Mouse (Mus musculus) layer of hippocampus, adult 2 months (tissue): ENCODE data around the gene Sgms1. TPM values are rescaled to one million over a fixed set of nuclear protein-coding genes. Genes with fewer than 3 reads are reported as not detected.
A peak's percentile ranks its signal among the peaks of the same experiment; 100 is the strongest.

Source experiments
- DNase-seq, 2 experiments: peaks; one replicate each; pipeline ENCODE4 v3.0.0; 2022; ENCODE audit warnings: low spot score in 2 of 2
- H3K27ac ChIP-seq: fragments of 200-600 bp; 2 replicates; pipeline ENCODE4 v1.8.1; 2022
- H3K4me3 ChIP-seq: fragments of 200-600 bp; 2 replicates; pipeline ENCODE4 v1.8.1; 2022; ENCODE audit warnings: mild to moderate bottlenecking
- CTCF ChIP-seq: fragments of 200-600 bp; conservative IDR thresholded peaks from 2 replicates; pipeline ENCODE4 v1.8.1; 2022; ENCODE audit warnings: antibody characterized with exemption, mild to moderate bottlenecking, moderate library complexity
- total RNA-seq, 2 experiments: library from RNA; stranded (reverse); gene quantifications; 2 replicates each; pipeline ENCODE4 v1.2.3; 2021

The Sgms1 gene
- total RNA-seq, 2 experiments from 2014 or later: 53.9 to 59.6 TPM

- H3K4me3 ChIP-seq: no peak overlapping the region
- no peak for DNase-seq
- no peak for TF ChIP-seq CTCF
- peak overlapping the region; percentile 63; the same call in 1 of the 2 replicates for H3K27ac ChIP-seq
Measured at GRCm38 (mm10) chr19:32272475-32273260, 116.8 kb downstream of the Sgms1 start.

GRCm38 (mm10) chr19:32271455-32272200 lies 117.9 kb downstream of the Sgms1 start:
- Histone ChIP-seq H3K4me3 (no peak overlapping the region), H3K27ac (peak overlapping the region; percentile 63; the same call in 1 of the 2 replicates)
- TF ChIP-seq CTCF: no peak
- no peak for DNase-seq

- no peak for TF ChIP-seq CTCF
- H3K4me3 ChIP-seq: no peak overlapping the region
- H3K27ac ChIP-seq: peak overlapping the region; percentile 63
- DNase-seq: no peak
Measured at GRCm38 (mm10) chr19:32269844-32270176, 119.7 kb downstream of the Sgms1 start.

DNA sequence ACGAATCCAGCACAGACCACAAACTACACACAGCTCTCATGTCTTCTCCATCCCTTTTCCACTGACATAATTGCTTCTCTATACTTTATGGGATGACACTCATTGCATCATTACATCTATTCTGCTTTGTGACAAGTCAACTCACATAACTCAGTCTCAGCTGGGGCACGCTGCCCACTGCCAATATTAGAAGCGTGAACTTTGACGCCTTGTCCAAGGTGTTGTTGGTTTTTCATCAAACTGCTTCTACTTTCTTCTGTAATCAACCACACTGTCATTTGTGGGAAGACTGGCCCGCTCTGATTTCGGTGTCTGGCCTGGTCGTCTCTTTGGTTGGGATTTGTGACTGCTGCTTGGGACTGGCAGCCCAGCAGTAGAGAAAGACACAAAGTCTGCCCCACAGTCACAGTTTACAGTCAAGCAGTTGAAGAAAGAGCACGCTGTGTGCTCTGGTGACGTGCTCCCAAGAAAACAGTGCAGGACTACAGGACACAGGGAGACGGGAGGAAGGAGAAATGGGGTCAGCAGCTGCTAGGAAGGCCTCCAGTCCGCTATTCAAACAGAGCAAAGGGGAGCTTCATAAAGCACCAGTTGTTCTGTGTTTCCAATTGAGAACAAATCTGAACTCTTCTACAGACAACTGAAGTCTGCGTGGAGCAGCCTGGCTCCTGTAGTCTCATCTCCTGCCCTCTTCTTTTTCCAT lies 120.2 kb downstream of the Sgms1 start:
- H3K27ac ChIP-seq: peak overlapping the region; percentile 63
- no peak overlapping the region for H3K4me3 ChIP-seq
- no peak for TF ChIP-seq CTCF
- no peak for DNase-seq

GRCm38 (mm10) chr19:32268562-32268961 lies 121.0 kb downstream of the Sgms1 start:
- TF ChIP-seq CTCF: no peak
- no peak overlapping the region for H3K4me3 ChIP-seq
- H3K27ac ChIP-seq: peak overlapping the region; percentile 63; the same call in 1 of the 2 replicates
- DNase-seq: no peak

DNA sequence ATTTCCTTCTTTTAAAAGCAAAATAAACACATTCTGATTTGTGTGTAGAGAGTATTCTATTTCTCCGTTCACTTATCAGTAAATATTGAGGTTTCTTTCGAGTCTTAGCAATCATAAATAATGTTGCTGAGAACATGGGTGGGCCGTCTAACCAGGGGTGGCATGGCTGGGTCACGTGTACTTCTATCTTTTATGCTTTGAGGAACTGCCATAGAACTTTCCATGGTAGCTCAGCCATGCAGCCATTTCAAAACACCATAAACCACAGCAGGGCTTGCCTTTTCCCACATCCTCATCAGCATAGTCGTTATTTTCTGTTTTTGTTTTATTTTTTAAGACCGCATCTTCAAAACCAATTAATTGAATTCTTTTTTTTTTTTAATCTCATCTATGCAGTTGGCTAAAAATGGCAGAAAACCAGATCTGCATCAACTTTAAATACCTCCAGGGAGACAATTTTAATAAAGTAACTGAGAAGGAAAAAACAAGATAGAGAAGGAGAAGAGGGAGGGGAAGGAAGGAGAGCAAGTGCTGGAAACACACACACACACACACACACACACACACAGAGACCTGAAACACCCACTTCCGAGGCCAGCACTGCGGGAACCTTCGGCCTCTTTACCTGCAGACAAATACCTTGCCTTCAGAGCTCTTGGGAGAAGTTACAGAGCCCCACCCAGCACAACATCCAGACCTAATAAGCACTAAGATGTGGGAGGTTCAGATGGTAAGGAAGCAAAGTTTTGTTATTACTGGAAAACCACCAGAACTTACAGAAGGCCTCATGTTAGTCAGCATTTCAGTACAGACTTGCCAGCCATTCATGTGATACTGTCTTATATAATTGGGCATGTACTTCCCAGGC lies 122.9 kb downstream of the Sgms1 start:
- peak in 1 of 2 experiments; percentile 53 for DNase-seq
- TF ChIP-seq CTCF: no peak
- H3K4me3 ChIP-seq: no peak overlapping the region
- peak overlapping the region; percentile 77 for H3K27ac ChIP-seq

GRCm38 (mm10) chr19:32263753-32264152 lies 125.8 kb downstream of the Sgms1 start:
- no peak for TF ChIP-seq CTCF
- H3K27ac ChIP-seq: no peak overlapping the region
- DNase-seq: no peak
- no peak overlapping the region for H3K4me3 ChIP-seq

GRCm38 (mm10) chr19:32262805-32263572 lies 126.5 kb downstream of the Sgms1 start:
- Histone ChIP-seq H3K4me3 (no peak overlapping the region), H3K27ac (no peak overlapping the region)
- no peak for DNase-seq
- TF ChIP-seq CTCF: no peak

DNA sequence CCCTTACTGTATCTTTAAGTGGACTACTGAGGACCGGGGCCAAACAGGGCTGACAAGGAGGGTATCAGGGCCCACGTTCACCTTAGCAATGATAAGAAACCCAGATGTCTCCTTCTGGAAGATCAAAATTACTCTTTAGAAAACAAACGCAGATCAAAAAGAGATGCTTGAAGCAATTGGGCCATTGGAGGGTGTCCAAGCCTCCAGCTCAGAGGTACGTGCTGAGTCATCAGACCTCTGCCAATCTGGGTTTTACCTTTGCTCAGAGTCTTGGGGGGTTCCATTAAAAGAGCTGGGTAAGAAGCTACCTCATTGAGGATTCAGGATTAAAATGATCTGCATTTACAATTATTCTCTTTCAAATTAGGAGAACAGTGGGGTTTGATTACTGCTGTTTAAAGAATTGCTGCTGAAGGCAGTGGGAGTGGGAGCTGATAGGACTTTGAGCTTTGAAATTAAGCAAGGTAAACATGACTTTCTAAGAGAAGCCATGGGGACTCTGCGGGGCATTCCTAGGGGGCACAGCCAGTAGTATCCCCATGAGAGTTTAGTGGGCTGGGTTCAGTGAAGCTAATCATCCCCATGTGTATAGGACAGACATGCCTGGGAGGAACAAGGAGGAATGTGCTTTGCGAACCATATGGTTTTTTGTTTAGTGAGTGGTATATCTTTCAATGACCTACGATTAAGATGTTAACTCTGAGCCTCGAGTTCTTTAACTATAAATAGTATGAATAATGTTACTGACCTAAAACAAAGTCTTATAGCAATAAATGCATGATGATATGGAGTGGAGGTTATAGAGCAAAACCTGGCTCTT lies 128.4 kb downstream of the Sgms1 start:
- Histone ChIP-seq H3K27ac (0 out of 2 replicates have a peak overlapping the region, but pooled peaks have one; percentile 36), H3K4me3 (no peak overlapping the region)
- DNase-seq: no peak
- no peak for TF ChIP-seq CTCF

- TF ChIP-seq CTCF: no peak
- no peak for DNase-seq
- Histone ChIP-seq H3K4me3 (no peak overlapping the region), H3K27ac (no peak overlapping the region)
Measured at GRCm38 (mm10) chr19:32259830-32260229, 129.7 kb downstream of the Sgms1 start.

GRCm38 (mm10) chr19:32259048-32259447 lies 130.5 kb downstream of the Sgms1 start:
- no peak for TF ChIP-seq CTCF
- DNase-seq: no peak
- Histone ChIP-seq H3K4me3 (no peak overlapping the region), H3K27ac (no peak overlapping the region)
